Mouse (Mus musculus) testis, adult 2 months (tissue): ENCODE measurements around the gene Fxyd6.

Experiments used
- CTCF ChIP-seq: fragments of 200-500 bp; IDR thresholded peaks from 2 replicates; pipeline ENCODE4 v1.5.1; 2012; ENCODE audit warnings: low read depth, mild to moderate bottlenecking, inconsistent platforms, low read length, moderate library complexity; ENCODE audit not compliant: control insufficient read depth, insufficient read depth, insufficient replicate concordance
- POLR2A ChIP-seq: fragments of 200-500 bp; IDR thresholded peaks from 2 replicates; pipeline ENCODE4 v1.6.1; 2012; ENCODE audit warnings: low read depth, mild to moderate bottlenecking, inconsistent platforms, low read length, moderate library complexity; ENCODE audit not compliant: control insufficient read depth

- TF ChIP-seq CTCF (no peak), POLR2A (no peak)
These were observed 21.3 kb downstream of the Fxyd6 start for GRCm38 (mm10) chr9:45391299-45391698.
